Mouse (Mus musculus) myocyte (in vitro differentiated cells): ENCODE results near the gene Rtn4r.

Source experiments
- CEBPB ChIP-seq: IDR thresholded peaks from 2 replicates; pipeline ENCODE4 v1.6.1; 2011; ENCODE audit warnings: mild to moderate bottlenecking, moderate library complexity; ENCODE audit not compliant: poor library complexity, insufficient read depth, severe bottlenecking
- E2F4 ChIP-seq: IDR thresholded peaks from one replicate; pipeline ENCODE4 v1.6.1; 2011; ENCODE audit warnings: mild to moderate bottlenecking, control low read depth, moderate library complexity; ENCODE audit not compliant: insufficient read depth
- MAX ChIP-seq: IDR thresholded peaks from one replicate; pipeline ENCODE4 v1.6.1; 2011; ENCODE audit warnings: low read depth, mild to moderate bottlenecking, control low read depth
- MYOD1 ChIP-seq, 3 experiments: IDR thresholded peaks; one replicate each; pipeline ENCODE4 v1.6.1; 2011; ENCODE audit warnings: control low read depth in 2 of 3, low read depth in 2 of 3, mild to moderate bottlenecking in 2 of 3, moderate library complexity in 1 of 3; ENCODE audit not compliant: insufficient read length in 2 of 3, control insufficient read depth in 1 of 3
- MYOG ChIP-seq, 3 experiments: IDR thresholded peaks; one replicate each; pipeline ENCODE4 v1.6.1; 2011; ENCODE audit warnings: control low read depth in 2 of 3, low read depth in 2 of 3, mild to moderate bottlenecking in 2 of 3; ENCODE audit not compliant: insufficient read length in 2 of 3, control insufficient read depth in 1 of 3, insufficient read depth in 1 of 3
- POLR2A ChIP-seq: IDR thresholded peaks from one replicate; pipeline ENCODE4 v1.6.1; 2011; ENCODE audit warnings: low read depth, mild to moderate bottlenecking, control low read depth, moderate library complexity; ENCODE audit not compliant: insufficient read length
- POLR2AphosphoS2 ChIP-seq: IDR thresholded peaks from one replicate; pipeline ENCODE4 v1.6.1; 2011; ENCODE audit warnings: low read depth, control low read depth; ENCODE audit not compliant: insufficient read length
- REST ChIP-seq: IDR thresholded peaks from one replicate; pipeline ENCODE4 v1.6.1; 2011; ENCODE audit warnings: mild to moderate bottlenecking, control low read depth, moderate library complexity; ENCODE audit not compliant: insufficient read depth, insufficient read length
- SRF ChIP-seq: IDR thresholded peaks from one replicate; pipeline ENCODE4 v1.6.1; 2011; ENCODE audit warnings: low read depth; ENCODE audit not compliant: control insufficient read depth, insufficient read length
- TCF12 ChIP-seq: IDR thresholded peaks from one replicate; pipeline ENCODE4 v1.6.1; 2011; ENCODE audit warnings: mild to moderate bottlenecking, control low read depth; ENCODE audit not compliant: poor library complexity, insufficient read depth, severe bottlenecking
- TCF3 ChIP-seq: IDR thresholded peaks from one replicate; pipeline ENCODE4 v1.6.1; 2011; ENCODE audit warnings: low read depth, control low read depth; ENCODE audit not compliant: insufficient read length
- USF1 ChIP-seq: IDR thresholded peaks from one replicate; pipeline ENCODE4 v1.6.1; 2011; ENCODE audit warnings: low read depth, mild to moderate bottlenecking, control low read depth, moderate library complexity

DNA sequence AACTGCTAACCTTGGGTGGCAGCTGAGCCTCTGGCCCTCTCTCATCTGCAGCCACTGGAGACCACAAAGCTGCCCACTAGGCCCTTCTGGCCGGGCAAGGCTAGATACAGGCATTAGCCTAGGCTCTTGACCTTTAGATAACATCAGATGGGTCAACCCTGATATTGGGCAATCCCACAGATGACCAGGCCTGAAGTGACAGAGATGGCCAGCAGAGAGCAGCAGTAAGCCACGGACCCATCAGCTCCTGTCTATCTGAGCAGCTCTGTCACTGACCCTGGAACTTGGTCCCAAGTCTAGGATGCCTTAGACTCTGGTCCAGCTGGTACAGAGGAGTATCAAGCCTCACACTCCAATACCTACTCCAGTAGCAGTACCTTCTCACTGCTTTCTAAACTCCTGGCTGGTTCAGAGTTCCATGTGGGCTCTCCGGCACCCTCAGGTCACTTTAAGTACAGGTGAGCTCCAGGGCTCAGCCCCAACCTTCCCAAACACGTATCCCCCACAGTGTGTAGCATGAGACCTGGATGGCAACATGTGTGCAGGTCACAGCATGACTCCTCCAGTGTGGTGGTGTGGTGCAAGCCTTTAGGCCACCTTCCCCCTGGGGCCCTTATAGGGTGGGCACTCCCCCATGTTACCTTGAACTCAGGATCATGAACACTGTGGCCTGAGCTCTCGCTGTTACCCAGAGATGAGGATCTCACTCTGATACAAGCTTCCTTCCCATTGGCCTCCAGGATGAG, 19.0 kb upstream of the Rtn4r start:
- TF ChIP-seq MYOD1 (IDR thresholded peaks at IDR 0.05; ENCODE audit: control insufficient read depth in 1 of 3, insufficient read length in 2 of 3, low read depth in 2 of 3): no peak
- no peak for TF ChIP-seq MYOG (IDR thresholded peaks at IDR 0.05; ENCODE audit: control insufficient read depth in 1 of 3, insufficient read depth in 1 of 3, insufficient read length in 2 of 3, low read depth in 2 of 3)
- no peak for TF ChIP-seq POLR2A
- no peak for TF ChIP-seq E2F4
- no peak for TF ChIP-seq MAX
- no peak for TF ChIP-seq SRF
- TF ChIP-seq CEBPB: peak; percentile 84; the same call in 1 of the 2 replicates
- TF ChIP-seq TCF12: no peak
- TF ChIP-seq USF1: no peak
- TF ChIP-seq TCF3: no peak
- TF ChIP-seq POLR2AphosphoS2: no peak
- TF ChIP-seq REST: no peak
